Mouse (Mus musculus) thymus, adult 18-20 months (tissue): ENCODE data around the gene Uba7.
A peak's percentile ranks its signal among the peaks of the same experiment; 100 is the strongest.
"Not testable (repeated sequence)": the region's sequence is repeated elsewhere in the genome, so short reads cannot be mapped to it uniquely, and the experiment has no call there.

Source experiments
- DNase-seq, 2 experiments: peaks; one replicate each; pipeline ENCODE4 v3.0.0; 2022; ENCODE audit warnings: mixed read lengths in 2 of 2

The Uba7 gene

GRCm38 (mm10) chr9:107995513-107995912 is 20.2 kb downstream of the Uba7 start:
- no peak for DNase-seq

GRCm38 (mm10) chr9:107996049-107996448 is 20.7 kb downstream of the Uba7 start, which contains the start of gene Gm20662:
Gm20662 (plus strand) TSS chr9:107996349.
- DNase-seq: no peak

GRCm38 (mm10) chr9:108001922-108002770 is 26.8 kb downstream of the Uba7 start, which contains the start of gene Ip6k1:
Ip6k1 (plus strand) TSS chr9:108002501.
- peak; percentile 99 to 100 for DNase-seq

- no peak for DNase-seq
These were observed 27.6 kb downstream of the Uba7 start for GRCm38 (mm10) chr9:108002778-108003530.

- peak in 1 of 2 experiments; percentile 38 for DNase-seq
These were observed 28.2 kb downstream of the Uba7 start for GRCm38 (mm10) chr9:108003531-108003890.

GRCm38 (mm10) chr9:108008041-108008440 is 32.7 kb downstream of the Uba7 start:
- no peak for DNase-seq

- DNase-seq: no peak
These were observed 35.1 kb downstream of the Uba7 start for GRCm38 (mm10) chr9:108010385-108010784.

- DNase-seq: not testable (repeated sequence)
These were observed 38.3 kb downstream of the Uba7 start for GRCm38 (mm10) chr9:108013577-108013976.

GRCm38 (mm10) chr9:108017127-108017526 is 41.8 kb downstream of the Uba7 start:
- no peak for DNase-seq

GRCm38 (mm10) chr9:108020741-108021140 is 45.4 kb downstream of the Uba7 start:
- DNase-seq: no peak

- DNase-seq: no peak
These were observed 47.9 kb downstream of the Uba7 start for GRCm38 (mm10) chr9:108023216-108023615.

GRCm38 (mm10) chr9:108026584-108026983 is 51.3 kb downstream of the Uba7 start:
- no peak for DNase-seq

- DNase-seq: no peak
These were observed 52.6 kb downstream of the Uba7 start for GRCm38 (mm10) chr9:108027867-108028266.

- DNase-seq: no peak
These were observed 56.8 kb downstream of the Uba7 start for GRCm38 (mm10) chr9:108032126-108032525.
